Mouse (Mus musculus) testis, adult 2 months (tissue): ENCODE results near the gene Tmem150c.

ENCODE experiments used
- CTCF ChIP-seq: fragments of 200-500 bp; IDR thresholded peaks from 2 replicates; pipeline ENCODE4 v1.5.1; 2012; ENCODE audit warnings: low read depth, mild to moderate bottlenecking, inconsistent platforms, low read length, moderate library complexity; ENCODE audit not compliant: control insufficient read depth, insufficient read depth, insufficient replicate concordance
- POLR2A ChIP-seq: fragments of 200-500 bp; IDR thresholded peaks from 2 replicates; pipeline ENCODE4 v1.6.1; 2012; ENCODE audit warnings: low read depth, mild to moderate bottlenecking, inconsistent platforms, low read length, moderate library complexity; ENCODE audit not compliant: control insufficient read depth

DNA sequence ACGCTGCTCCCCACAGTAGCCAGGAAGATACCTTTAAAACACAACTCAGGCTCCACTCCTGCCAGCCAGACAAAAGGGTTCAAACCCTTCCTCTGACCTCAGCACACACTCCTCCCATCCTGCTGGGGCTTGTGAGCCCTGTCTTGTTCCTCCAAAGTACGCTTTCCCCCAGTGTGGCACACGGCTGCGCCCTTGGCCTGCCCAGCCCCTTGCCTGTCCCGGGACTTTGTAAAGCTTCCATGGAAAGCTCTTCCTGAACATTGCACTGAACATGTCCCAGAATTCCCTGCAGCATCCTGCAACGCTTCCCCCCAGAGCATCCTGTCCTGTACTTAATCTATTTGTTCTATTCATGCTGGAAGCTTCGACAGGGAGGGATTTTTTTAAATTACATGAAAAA is 38.4 kb downstream of the Tmem150c start:
- TF ChIP-seq CTCF (no peak), POLR2A (no peak)
